Mouse (Mus musculus): ENCODE data around the gene Sfswap. TPM values are rescaled to one million over a fixed set of nuclear protein-coding genes. Genes with fewer than 3 reads are reported as not detected.
"Not testable (repeated sequence)": the region's sequence is repeated elsewhere in the genome, so short reads cannot be mapped to it uniquely, and the experiment has no call there.

Sfswap gene
- total RNA-seq, 2 experiments from 2014 or later = 30.3 to 33.7 TPM

- DNase-seq (ENCODE audit: low spot score) = no peak
- intact Hi-C loops (cut with DNase I) = loop anchor here (5.0 to 10.0 kb wide), 2 partner anchors 79 to 166 kb away; partner anchors contain the start of gene Sfswap
Measured at GRCm38 (mm10) chr5:129581015-129581414, 80.0 kb downstream of the Sfswap start.

DNA sequence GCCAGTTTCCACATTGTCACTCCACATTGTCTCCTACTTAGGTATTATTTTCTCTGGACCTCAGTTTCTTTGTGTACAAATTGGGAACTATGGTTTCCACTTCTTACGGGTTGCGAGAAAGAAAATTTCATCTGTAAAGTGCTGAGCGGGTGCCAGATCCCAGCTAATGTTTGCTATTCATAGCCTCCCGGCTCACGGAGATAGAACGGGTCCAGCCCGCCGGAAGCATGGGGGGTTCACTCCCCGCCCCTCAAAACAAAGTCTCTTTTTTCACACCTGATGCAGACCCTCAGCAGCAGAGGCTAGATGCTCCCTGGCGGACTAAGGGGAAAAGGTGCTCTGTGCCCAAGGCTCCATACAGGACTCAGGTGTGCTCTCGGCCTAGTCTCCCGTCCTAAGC is 82.3 kb downstream of the Sfswap start:
- intact Hi-C loops (cut with DNase I) = loop anchor here (5.0 to 10.0 kb wide), 2 partner anchors 81 to 169 kb away; partner anchors contain the start of gene Sfswap
- no peak for DNase-seq (ENCODE audit: low spot score)

- intact Hi-C loops (cut with DNase I) = loop anchor here (2.0 to 10.0 kb wide), 3 partner anchors 82 to 405 kb away; partner anchors contain the start of gene Sfswap
- DNase-seq (ENCODE audit: low spot score) = peak; percentile 79
Measured at GRCm38 (mm10) chr5:129583761-129584582, 83.0 kb downstream of the Sfswap start, which contains the start of gene Mmp17. Mmp17 (plus strand) TSS chr5:129584169.

GRCm38 (mm10) chr5:129584583-129585541 is 83.8 kb downstream of the Sfswap start:
- no peak for DNase-seq (ENCODE audit: low spot score)
- intact Hi-C loops (cut with DNase I) = loop anchor here (2.0 to 10.0 kb wide), 3 partner anchors 83 to 406 kb away; partner anchors contain the start of gene Sfswap

- intact Hi-C loops (cut with DNase I) = loop anchor here (2.0 to 10.0 kb wide), 2 partner anchors 171 to 197 kb away; no protein-coding TSS in a partner anchor
- peak; percentile 53 for DNase-seq (ENCODE audit: low spot score)
Measured at GRCm38 (mm10) chr5:129586016-129586415, 85.0 kb downstream of the Sfswap start.

- no peak for DNase-seq (ENCODE audit: low spot score)
- intact Hi-C loops (cut with DNase I) = loop anchor here (2.0 to 10.0 kb wide), 2 partner anchors 172 to 198 kb away; no protein-coding TSS in a partner anchor
Measured at GRCm38 (mm10) chr5:129586471-129586870, 85.5 kb downstream of the Sfswap start.

GRCm38 (mm10) chr5:129590915-129591314 is 89.9 kb downstream of the Sfswap start:
- intact Hi-C loops (cut with DNase I) = no loop called here
- DNase-seq (ENCODE audit: low spot score) = no peak

- intact Hi-C loops (cut with DNase I) = loop anchor here (1.0 to 2.0 kb wide), 2 partner anchors 416 to 532 kb away; no protein-coding TSS in a partner anchor
- DNase-seq (ENCODE audit: low spot score) = peak; percentile 39
Measured at GRCm38 (mm10) chr5:129594116-129595114, 93.4 kb downstream of the Sfswap start.

DNA sequence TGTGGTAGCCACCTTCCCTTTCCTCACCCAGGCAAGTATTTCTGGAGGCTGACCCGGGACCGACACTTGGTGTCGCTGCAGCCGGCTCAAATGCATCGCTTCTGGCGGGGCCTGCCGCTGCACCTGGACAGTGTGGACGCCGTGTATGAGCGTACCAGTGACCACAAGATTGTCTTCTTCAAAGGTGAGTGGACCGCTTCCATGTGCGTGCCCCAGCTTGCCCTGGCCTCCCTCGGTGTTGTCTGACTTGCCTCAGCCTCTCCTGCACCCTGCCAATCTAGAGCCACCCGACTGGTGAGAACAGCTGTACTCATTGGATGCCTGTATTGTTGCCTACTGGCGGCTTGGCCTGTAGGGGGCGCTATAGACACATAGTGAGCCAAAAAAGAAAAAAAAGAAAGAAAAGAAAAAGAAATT is 101.1 kb downstream of the Sfswap start:
- no peak for DNase-seq (ENCODE audit: low spot score)
- intact Hi-C loops (cut with DNase I) = no loop called here

DNA sequence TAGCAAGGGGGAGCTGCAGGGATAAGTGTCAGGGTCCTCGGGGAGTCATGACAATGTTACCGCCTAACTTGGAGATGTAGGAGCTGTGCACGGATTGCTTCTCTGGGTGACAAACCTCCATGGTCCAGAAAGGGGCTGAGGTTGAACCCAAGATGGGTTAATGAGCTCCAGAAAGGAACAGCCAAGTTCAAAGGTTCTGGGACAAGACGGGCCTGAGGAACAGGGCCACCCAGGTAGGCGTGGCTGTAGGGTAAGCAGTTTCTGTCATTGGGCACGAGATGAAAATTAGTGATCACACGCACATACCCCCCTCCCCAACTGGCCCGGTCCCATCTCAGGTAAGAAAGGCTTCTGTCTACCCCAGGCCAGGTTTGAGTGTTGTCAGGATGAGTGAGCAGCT is 106.5 kb downstream of the Sfswap start:
- DNase-seq (ENCODE audit: low spot score) = no peak
- intact Hi-C loops (cut with DNase I) = no loop called here

- DNase-seq (ENCODE audit: low spot score) = no peak
- intact Hi-C loops (cut with DNase I) = loop anchor here (2.0 to 5.0 kb wide), 3 partner anchors 111 to 266 kb away; no protein-coding TSS in a partner anchor
Measured at GRCm38 (mm10) chr5:129611060-129611459, 110.0 kb downstream of the Sfswap start.

GRCm38 (mm10) chr5:129620600-129620999 is 119.6 kb downstream of the Sfswap start:
- intact Hi-C loops (cut with DNase I); DNase-seq (ENCODE audit: low spot score): not testable (repeated sequence)

Other genes starting within 250 kb of the Sfswap start
- 1 to 10 TPM in 1 of 2 experiments, under 1 TPM in 1; 0.98 to 1.2 TPM for gene Mmp17, start 82.9 kb downstream of the Sfswap start, total RNA-seq (2021)
- 1 to 10 TPM; 3.4 to 3.8 TPM for gene Zfp11, start 168.9 kb downstream of the Sfswap start, total RNA-seq (2021)
- gene Sept14, start 207.3 kb downstream of the Sfswap start, total RNA-seq (2021) = not detected
- 10 to 100 TPM; 78.7 to 99.2 TPM for gene Mrps17, start 214.3 kb downstream of the Sfswap start, total RNA-seq (2021)
- 100 to 1,000 TPM; 737 to 807 TPM for gene Nipsnap2, start 223.8 kb downstream of the Sfswap start, total RNA-seq (2021)